Mouse (Mus musculus) hindbrain, postnatal 0 days (tissue): Measurements from ENCODE around the gene Actl11. TPM values are rescaled to one million over a fixed set of nuclear protein-coding genes. Genes with fewer than 3 reads are reported as not detected.

Experiments
- ATAC-seq: fragments of 200-750 bp; cut with Nextera tagmentation; 2 replicates; pipeline ENCODE4 v1.8.0; 2017; ENCODE audit warnings: mild to moderate bottlenecking, moderate TSS enrichment, moderate library complexity
- DNase-seq: peaks from one replicate; pipeline ENCODE4 v3.0.0-alpha.2; 2015; ENCODE audit warnings: low spot score
- H3K27ac ChIP-seq: fragments of 300-500 bp; sonication (generic); 2 replicates; pipeline ENCODE4 v1.5.1; 2014; ENCODE audit warnings: mild to moderate bottlenecking
- H3K27me3 ChIP-seq: fragments of 300-500 bp; sonication (generic); 2 replicates; pipeline ENCODE4 v1.6.1; 2014; ENCODE audit warnings: low read length, mixed read lengths; ENCODE audit not compliant: insufficient read depth
- H3K36me3 ChIP-seq: fragments of 300-500 bp; sonication (generic); 2 replicates; pipeline ENCODE4 v1.6.1; 2014; ENCODE audit warnings: low read length, mixed read lengths; ENCODE audit not compliant: insufficient read depth
- H3K4me1 ChIP-seq: fragments of 300-500 bp; sonication (generic); 2 replicates; pipeline ENCODE4 v1.6.1; 2014; ENCODE audit warnings: antibody characterized with exemption, low read length, mixed read lengths; ENCODE audit not compliant: insufficient read depth
- H3K4me2 ChIP-seq: fragments of 300-500 bp; sonication (generic); 2 replicates; pipeline ENCODE4 v1.6.1; 2014; ENCODE audit warnings: low read depth, mild to moderate bottlenecking, low read length, moderate library complexity, mixed read lengths
- H3K4me3 ChIP-seq: fragments of 300-500 bp; sonication (generic); 2 replicates; pipeline ENCODE4 v1.5.1; 2014; ENCODE audit warnings: low read length
- H3K9ac ChIP-seq: fragments of 300-500 bp; sonication (generic); replicated peaks from 2 replicates; pipeline ENCODE4 v1.6.1; 2014; ENCODE audit warnings: mild to moderate bottlenecking, low read length, moderate library complexity, mixed read lengths
- H3K9me3 ChIP-seq: fragments of 300-500 bp; sonication (generic); 2 replicates; pipeline ENCODE4 v1.6.1; 2016; ENCODE audit warnings: low read length, mixed read lengths
- CTCF ChIP-seq: IDR thresholded peaks from 2 replicates; pipeline ENCODE4 v1.5.1; 2016; ENCODE audit warnings: antibody characterized with exemption, control low read depth, low read depth
- WGBS: fragments of 180-500 bp; shearing (Covaris S2); extraction: QIAGEN DNeasy Blood & Tissue Kit; methylation state at CpG from one replicate; pipeline ENCODE4 v1.1.7; 2014; 5-methylcytosine and 5-hydroxymethylcytosine counted together
- polyA plus RNA-seq: library from polyadenylated mRNA; unstranded; fragments of >200 nt; fragmentation: Nextera tagmentation; extraction: Ambion mirVana; gene quantifications from 2 replicates; pipeline ENCODE4 v1.2.1, GENCODE M21; 2015
- total RNA-seq: library from RNA; depleted of rRNA; stranded (reverse); fragments of >200 nt; gene quantifications from 2 replicates; pipeline ENCODE4 v1.2.3, GENCODE M21; 2014

The Actl11 gene
- total and polyA plus RNA-seq, 2 experiments from 2014 or later: not detected

DNA sequence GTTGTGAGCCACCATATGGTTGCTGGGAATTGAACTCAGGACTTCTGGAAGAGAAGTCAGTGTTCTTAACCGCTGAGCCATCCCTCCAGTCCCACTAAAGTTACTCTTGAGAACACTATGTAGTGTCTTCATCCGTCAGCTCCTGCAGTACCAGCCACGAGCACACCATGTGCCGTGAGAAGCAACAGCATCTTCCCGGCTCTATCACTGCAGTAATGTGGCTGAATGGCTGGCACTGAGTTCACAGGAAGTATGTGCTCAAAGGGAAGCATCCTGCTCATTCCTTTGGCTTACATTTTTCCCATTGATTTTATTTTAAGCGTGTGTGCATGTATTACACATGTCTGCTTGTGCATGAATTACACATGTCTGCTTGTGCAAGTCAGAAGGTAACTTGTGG lies 39.2 kb downstream of the Actl11 start:
- H3K9me3 ChIP-seq: no peaks in the 10 kb centered on the region

DNA sequence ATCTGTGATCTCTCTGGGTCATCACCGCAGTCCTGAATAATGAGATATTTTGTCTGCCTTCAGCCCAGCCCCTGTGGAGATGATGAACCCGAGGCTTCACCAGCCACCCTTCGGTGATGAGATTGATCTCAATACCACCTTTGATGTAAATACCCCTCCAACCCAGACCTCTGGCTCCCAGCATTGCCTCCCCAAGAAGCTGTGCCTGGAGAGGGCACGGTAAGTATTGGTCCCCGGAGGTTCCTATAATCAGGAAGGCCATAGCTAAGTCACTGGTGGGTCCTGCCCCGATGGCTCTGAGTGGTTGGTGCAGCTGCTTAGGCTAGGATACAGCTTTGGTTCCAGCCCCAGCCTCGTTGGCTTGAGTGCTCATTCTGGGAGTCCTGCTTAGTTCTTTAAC lies 40.3 kb downstream of the Actl11 start:
- H3K9me3 ChIP-seq: no peaks in the 10 kb centered on the region
- H3K27ac ChIP-seq: no peak overlapping the region
- no peak for TF ChIP-seq CTCF
- WGBS: 94% methylated on average over 7 of the region's 7 CpGs
- no peaks in the 10 kb centered on the region for H3K4me1 ChIP-seq
- H3K4me2 ChIP-seq: no peak overlapping the region
- H3K36me3 ChIP-seq: no peaks in the 10 kb centered on the region
- no peak for DNase-seq
- ATAC-seq: no peak
- no peak overlapping the region for H3K4me3 ChIP-seq
- no peaks in the 10 kb centered on the region for H3K27me3 ChIP-seq
- H3K9ac ChIP-seq: no peak overlapping the region

More for the DNA sequence above, 39.2 kb downstream of the Actl11 start:
- no peaks in the 10 kb centered on the region for H3K27me3 ChIP-seq
- no peaks in the 10 kb centered on the region for H3K4me1 ChIP-seq
- ATAC-seq: no peak
- no peak for DNase-seq
- 83% methylated on average over 6 of the region's 6 CpGs for WGBS
- H3K36me3 ChIP-seq: no peaks in the 10 kb centered on the region
- no peak overlapping the region for H3K9ac ChIP-seq
- no peak overlapping the region for H3K4me3 ChIP-seq
- H3K27ac ChIP-seq: no peak overlapping the region
- H3K4me2 ChIP-seq: no peak overlapping the region
- no peak for TF ChIP-seq CTCF

DNA sequence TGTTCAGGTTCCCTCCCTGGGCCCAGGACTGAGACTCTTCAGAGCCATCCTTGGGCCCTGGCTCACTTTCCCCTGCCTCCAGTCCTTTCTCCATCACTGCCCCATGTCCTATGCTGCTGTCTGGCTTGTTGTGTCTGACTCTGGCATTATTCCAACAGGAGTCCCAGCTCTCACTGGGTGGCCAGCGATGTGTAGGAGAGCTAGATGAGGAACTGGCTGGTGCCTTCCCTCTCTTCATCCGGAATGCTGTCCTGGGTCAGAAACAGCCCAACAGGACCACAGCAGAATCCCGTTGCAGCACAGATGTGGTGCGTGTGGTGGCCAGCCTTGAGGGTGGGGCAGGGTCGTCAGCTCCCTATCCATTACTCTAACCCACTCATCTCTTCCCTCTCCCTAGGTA lies 42.0 kb downstream of the Actl11 start:
- H3K27me3 ChIP-seq: no peaks in the 10 kb centered on the region
- 90% methylated on average over 5 of the region's 5 CpGs for WGBS
- ATAC-seq (no peak), DNase-seq (no peak)
- TF ChIP-seq CTCF: no peak
- H3K36me3 ChIP-seq: no peaks in the 10 kb centered on the region
- no peaks in the 10 kb centered on the region for H3K4me1 ChIP-seq
- H3K9me3 ChIP-seq: no peaks in the 10 kb centered on the region
- no peak overlapping the region for H3K9ac ChIP-seq
- H3K27ac ChIP-seq: no peak overlapping the region
- H3K4me2 ChIP-seq: no peak overlapping the region
- H3K4me3 ChIP-seq: no peak overlapping the region

DNA sequence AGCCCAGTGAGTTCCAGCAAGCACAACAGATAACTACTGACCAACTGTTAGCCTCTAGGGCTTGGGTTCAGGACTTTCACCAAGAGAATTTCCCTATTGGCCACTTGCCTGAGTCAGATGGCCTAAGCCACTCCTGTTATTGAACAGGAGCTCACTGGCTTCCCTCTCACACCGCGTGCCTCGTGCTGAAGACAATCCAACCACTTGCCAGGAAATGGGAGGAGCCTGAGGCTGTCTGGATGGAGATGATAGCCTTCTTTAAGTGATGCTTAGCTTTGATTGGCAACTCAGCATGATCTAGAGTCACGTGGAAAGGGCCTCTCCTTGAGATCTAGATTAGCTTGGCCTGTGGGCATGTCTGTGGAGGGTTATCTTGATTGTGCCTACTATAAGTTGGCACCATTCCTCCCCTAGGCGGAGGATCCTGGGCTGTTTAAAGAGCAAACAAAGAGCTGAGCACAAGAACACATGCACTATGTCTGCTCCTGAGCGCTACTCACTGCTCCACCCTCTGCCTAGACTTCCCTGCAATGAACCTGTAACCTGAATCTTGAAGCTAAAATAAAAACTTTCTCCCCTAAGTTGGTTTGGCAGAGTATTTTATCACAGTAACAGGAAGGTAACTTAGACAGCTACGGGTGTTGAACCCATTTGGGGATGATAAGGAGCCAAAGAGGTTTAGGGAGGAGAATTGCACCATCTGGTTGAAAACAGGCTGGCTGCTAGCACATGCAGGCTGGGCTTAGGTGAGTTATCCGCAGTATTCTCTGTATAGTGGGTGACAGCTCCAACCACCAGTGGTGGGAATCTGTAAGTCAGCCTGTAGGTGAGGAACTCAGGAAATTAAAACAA lies 43.6 kb downstream of the Actl11 start:
- Histone ChIP-seq H3K4me1 (no peaks in the 10 kb centered on the region), H3K9ac (no peak overlapping the region), H3K4me2 (no peak overlapping the region), H3K36me3 (no peaks in the 10 kb centered on the region), H3K27ac (no peak overlapping the region), H3K4me3 (no peak overlapping the region), H3K27me3 (no peaks in the 10 kb centered on the region), H3K9me3 (no peaks in the 10 kb centered on the region)
- ATAC-seq: no peak
- 81% methylated on average over 8 of the region's 8 CpGs for WGBS
- DNase-seq: no peak
- TF ChIP-seq CTCF: no peak

DNA sequence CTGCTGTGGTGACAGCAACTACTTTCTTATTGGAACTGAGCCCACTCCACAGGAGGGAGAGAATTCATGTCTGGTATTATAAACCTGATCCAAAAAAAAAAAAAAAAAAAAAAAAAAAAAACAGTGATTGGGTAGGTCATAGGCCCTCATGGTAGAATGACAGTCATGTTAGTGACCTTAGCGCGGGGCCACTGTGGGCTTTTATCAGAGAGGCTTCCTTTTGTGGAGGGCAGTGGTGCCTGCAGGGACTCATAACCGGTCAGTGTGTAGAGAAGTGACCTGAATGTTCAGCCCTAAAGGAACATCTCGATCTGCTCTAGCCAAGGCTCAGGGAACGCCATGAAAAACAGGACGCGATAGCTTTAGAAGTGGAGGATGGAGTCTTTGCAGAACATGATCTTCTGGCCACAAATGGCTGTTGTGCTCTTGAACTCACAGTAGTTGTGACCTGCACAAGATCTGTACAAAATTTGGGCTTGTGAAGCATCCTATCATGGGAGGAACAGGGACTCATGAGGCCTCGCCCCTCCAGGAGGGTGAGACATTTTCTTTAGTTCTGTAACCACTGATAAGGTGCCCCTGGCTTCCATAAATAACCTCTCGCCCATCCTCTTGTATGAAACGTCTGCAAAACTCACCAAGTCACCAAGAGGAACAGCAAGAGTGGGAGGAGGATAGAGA lies 46.4 kb downstream of the Actl11 start:
- no peak for DNase-seq
- no peak for TF ChIP-seq CTCF
- Histone ChIP-seq H3K27ac (no peak overlapping the region), H3K27me3 (no peaks in the 10 kb centered on the region), H3K9ac (no peak overlapping the region), H3K4me1 (no peaks in the 10 kb centered on the region), H3K4me2 (no peak overlapping the region), H3K36me3 (no peaks in the 10 kb centered on the region), H3K9me3 (no peaks in the 10 kb centered on the region), H3K4me3 (no peak overlapping the region)
- WGBS: 83% methylated on average over 10 of the region's 10 CpGs
- ATAC-seq: no peak

DNA sequence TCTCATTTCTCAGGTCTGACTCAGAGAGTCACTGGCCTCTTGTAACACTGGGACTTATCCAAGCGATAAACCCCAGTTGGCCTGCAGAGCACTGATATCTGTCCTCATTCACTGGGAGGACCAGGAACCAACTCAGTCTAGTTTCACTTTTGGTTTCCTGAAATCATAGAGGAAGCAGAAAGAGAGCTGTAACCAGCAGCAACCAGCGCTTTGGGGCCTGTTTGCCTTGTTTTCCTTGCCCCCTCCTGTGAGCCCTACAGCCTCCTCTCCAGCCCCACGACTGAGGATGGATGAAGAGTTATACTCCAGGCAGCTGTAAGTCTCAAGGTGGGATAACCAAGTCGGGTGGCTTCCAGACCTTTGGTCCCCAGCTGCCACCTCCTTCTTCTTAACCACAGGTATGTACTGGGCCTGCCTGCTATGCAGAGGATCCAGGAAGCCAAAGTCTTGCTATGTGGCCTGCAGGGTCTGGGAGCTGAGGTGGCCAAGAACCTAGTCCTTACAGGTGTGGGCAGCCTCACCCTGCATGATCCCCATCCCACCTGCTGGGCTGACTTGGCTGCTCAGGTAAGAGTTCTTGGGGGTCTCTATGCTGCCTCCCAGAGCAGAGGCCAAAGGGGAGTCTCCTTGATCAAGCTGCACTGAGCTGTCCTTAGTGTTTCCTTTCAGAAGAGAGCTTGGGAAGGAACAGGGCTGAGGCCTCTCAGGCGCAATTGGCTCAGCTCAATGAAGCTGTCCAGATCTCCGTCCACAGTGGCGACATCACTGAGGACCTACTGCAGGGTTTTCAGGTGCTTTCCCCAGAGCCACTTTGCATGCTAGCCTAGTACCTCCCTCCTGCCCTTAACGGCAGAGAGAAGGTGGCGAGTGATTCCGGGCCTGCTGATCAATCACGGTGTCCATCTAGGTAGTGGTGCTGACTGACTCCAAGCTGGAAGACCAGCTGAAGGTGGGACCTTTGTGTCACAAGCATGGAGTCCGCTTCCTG lies 47.4 kb downstream of the Actl11 start, which contains the start of gene Uba7:
Gene Uba7, plus strand, starts transcription at position 107 of the 988 bp plus-strand sequence.
- 77% methylated on average over 12 of the region's 12 CpGs for WGBS
- TF ChIP-seq CTCF: no peak
- H3K4me3 ChIP-seq: no peak within 1 kb of the TSS
- ATAC-seq: no peak
- H3K4me1 ChIP-seq: no peaks in the 10 kb centered on the region
- no peak within 1 kb of the TSS for H3K9ac ChIP-seq
- no peaks in the 10 kb centered on the region for H3K36me3 ChIP-seq
- H3K27me3 ChIP-seq: no peaks in the 10 kb centered on the region
- no peak within 1 kb of the TSS for H3K27ac ChIP-seq
- no peak for DNase-seq
- no peaks in the 10 kb centered on the region for H3K9me3 ChIP-seq
- H3K4me2 ChIP-seq: 0 out of 2 replicates have a peak within 1 kb of the TSS, but pooled peaks have one; percentile 18
